Mouse (Mus musculus) hindbrain, embryonic 14.5 days (tissue): ENCODE results near the gene Hoxa3. TPM values are rescaled to one million over a fixed set of nuclear protein-coding genes. Genes with fewer than 3 reads are reported as not detected.

Source experiments
- ATAC-seq: fragments of 200-750 bp; cut with Nextera tagmentation; 2 replicates; pipeline ENCODE4 v1.8.0; 2017; ENCODE audit warnings: moderate number of reproducible peaks, mild to moderate bottlenecking, moderate TSS enrichment, moderate library complexity; ENCODE audit not compliant: low FRiP score
- DNase-seq: peaks from one replicate; pipeline ENCODE4 v3.0.0-alpha.2; 2015; ENCODE audit warnings: low spot score
- H3K27ac ChIP-seq: fragments of 300-500 bp; sonication (generic); 2 replicates; pipeline ENCODE4 v1.5.1; 2014; ENCODE audit warnings: mild to moderate bottlenecking, moderate library complexity
- H3K27me3 ChIP-seq: fragments of 300-500 bp; sonication (generic); 2 replicates; pipeline ENCODE4 v1.6.1; 2014; ENCODE audit warnings: mild to moderate bottlenecking, low read length, mixed read lengths; ENCODE audit not compliant: control insufficient read depth, insufficient read depth
- H3K36me3 ChIP-seq: fragments of 300-500 bp; sonication (generic); replicated peaks from 2 replicates; pipeline ENCODE4 v1.6.1; 2014; ENCODE audit not compliant: control insufficient read depth, insufficient read depth
- H3K4me1 ChIP-seq: fragments of 300-500 bp; sonication (generic); replicated peaks from 2 replicates; pipeline ENCODE4 v1.6.1; 2014; ENCODE audit warnings: antibody characterized with exemption, low read length, mixed read lengths; ENCODE audit not compliant: control insufficient read depth, insufficient read depth
- H3K4me2 ChIP-seq: fragments of 300-500 bp; sonication (generic); replicated peaks from 2 replicates; pipeline ENCODE4 v1.6.1; 2014; ENCODE audit warnings: mild to moderate bottlenecking, moderate library complexity
- H3K4me3 ChIP-seq: fragments of 300-500 bp; sonication (generic); replicated peaks from 2 replicates; pipeline ENCODE4 v1.5.1; 2014; ENCODE audit warnings: mild to moderate bottlenecking, low read length
- H3K9ac ChIP-seq: fragments of 300-500 bp; sonication (generic); 2 replicates; pipeline ENCODE4 v1.6.1; 2014
- H3K9me3 ChIP-seq: fragments of 300-500 bp; sonication (generic); 2 replicates; pipeline ENCODE4 v1.6.1; 2016; ENCODE audit warnings: low read length; ENCODE audit not compliant: control insufficient read depth
- WGBS: fragments of 180-500 bp; shearing (Covaris S2); extraction: QIAGEN DNeasy Blood & Tissue Kit; methylation state at CpG from one replicate; pipeline ENCODE4 v1.1.7; 2014; 5-methylcytosine and 5-hydroxymethylcytosine counted together
- polyA plus RNA-seq: library from polyadenylated mRNA; unstranded; fragments of >200 nt; fragmentation: Nextera tagmentation; extraction: Ambion mirVana; gene quantifications from 2 replicates; pipeline ENCODE4 v1.2.1, GENCODE M21; 2014

Hoxa3 gene
- polyA plus RNA-seq, 1 experiment from 2014 or later: 24.9 TPM

- H3K27me3 ChIP-seq: peaks cover 100% of the 10 kb centered on the region
- 0 out of 2 replicates have a peak, but pooled peaks cover 4% of the 10 kb centered on the region for H3K4me1 ChIP-seq
- H3K4me2 ChIP-seq: peak within 1 kb of the TSS; percentile 63
- ATAC-seq (peak; percentile 67), DNase-seq (peak; percentile 92)
- no peaks in the 10 kb centered on the region for H3K36me3 ChIP-seq
- H3K9me3 ChIP-seq: no peaks in the 10 kb centered on the region
- peak within 1 kb of the TSS; percentile 32 for H3K9ac ChIP-seq
- H3K4me3 ChIP-seq: peak within 1 kb of the TSS; percentile 37
- H3K27ac ChIP-seq: no peak within 1 kb of the TSS
- 1% methylated on average over 46 of the region's 46 CpGs for WGBS
Measured at GRCm38 (mm10) chr6:52221337-52221992, 8.3 kb upstream of the Hoxa3 start, which contains the start of gene Hoxa7. Gene Hoxa7 (minus strand): TSS chr6:52221854.

- Histone ChIP-seq H3K27me3 (peaks cover 100% of the 10 kb centered on the region), H3K9ac (no peak overlapping the region), H3K4me3 (peak overlapping the region; percentile 37), H3K27ac (no peak overlapping the region), H3K36me3 (no peaks in the 10 kb centered on the region), H3K4me1 (0 out of 2 replicates have a peak, but pooled peaks cover 4% of the 10 kb centered on the region), H3K9me3 (no peaks in the 10 kb centered on the region), H3K4me2 (peak overlapping the region; percentile 63)
- WGBS: 4% methylated on average over 12 of the region's 12 CpGs
- DNase-seq: no peak
- ATAC-seq: no peak
Measured at GRCm38 (mm10) chr6:52220865-52221310, 7.8 kb upstream of the Hoxa3 start.

- H3K4me2 ChIP-seq: no peak overlapping the region
- H3K4me1 ChIP-seq: 0 out of 2 replicates have a peak, but pooled peaks cover 4% of the 10 kb centered on the region
- H3K4me3 ChIP-seq: no peak overlapping the region
- DNase-seq: no peak
- no peak overlapping the region for H3K27ac ChIP-seq
- ATAC-seq: no peak
- 15% methylated on average over 32 of the region's 32 CpGs for WGBS
- H3K36me3 ChIP-seq: no peaks in the 10 kb centered on the region
- H3K9me3 ChIP-seq: no peaks in the 10 kb centered on the region
- H3K9ac ChIP-seq: no peak overlapping the region
- H3K27me3 ChIP-seq: peaks cover 100% of the 10 kb centered on the region
Measured at GRCm38 (mm10) chr6:52220003-52220864, 7.1 kb upstream of the Hoxa3 start.

GRCm38 (mm10) chr6:52219234-52219942 is 6.3 kb upstream of the Hoxa3 start:
- no peaks in the 10 kb centered on the region for H3K9me3 ChIP-seq
- H3K27ac ChIP-seq: no peak overlapping the region
- no peak overlapping the region for H3K4me2 ChIP-seq
- 0 out of 2 replicates have a peak, but pooled peaks cover 4% of the 10 kb centered on the region for H3K4me1 ChIP-seq
- H3K4me3 ChIP-seq: no peak overlapping the region
- H3K36me3 ChIP-seq: no peaks in the 10 kb centered on the region
- no peak overlapping the region for H3K9ac ChIP-seq
- 22% methylated on average over 9 of the region's 9 CpGs for WGBS
- peaks cover 100% of the 10 kb centered on the region for H3K27me3 ChIP-seq
- ATAC-seq (no peak), DNase-seq (no peak)

- Histone ChIP-seq H3K27me3 (peaks cover 100% of the 10 kb centered on the region), H3K4me2 (no peak overlapping the region), H3K27ac (no peak overlapping the region), H3K9ac (no peak overlapping the region), H3K9me3 (no peaks in the 10 kb centered on the region), H3K4me1 (0 out of 2 replicates have a peak, but pooled peaks cover 4% of the 10 kb centered on the region), H3K36me3 (no peaks in the 10 kb centered on the region), H3K4me3 (no peak overlapping the region)
- WGBS: 7% methylated on average over 14 of the region's 14 CpGs
- ATAC-seq (no peak), DNase-seq (no peak)
Measured at GRCm38 (mm10) chr6:52218643-52219215, 5.6 kb upstream of the Hoxa3 start.

GRCm38 (mm10) chr6:52217895-52218642 is 4.9 kb upstream of the Hoxa3 start:
- Histone ChIP-seq H3K9me3 (no peaks in the 10 kb centered on the region), H3K4me1 (0 out of 2 replicates have a peak, but pooled peaks cover 4% of the 10 kb centered on the region), H3K9ac (no peak overlapping the region), H3K4me2 (peak overlapping the region; percentile 33; the same call in 1 of the 2 replicates), H3K4me3 (peak overlapping the region; percentile 22; the same call in 1 of the 2 replicates), H3K27ac (no peak overlapping the region), H3K27me3 (peaks cover 100% of the 10 kb centered on the region), H3K36me3 (no peaks in the 10 kb centered on the region)
- ATAC-seq: no peak
- no peak for DNase-seq
- WGBS: 5% methylated on average over 23 of the region's 23 CpGs

- WGBS: under 1% methylated on average over 25 of the region's 25 CpGs
- H3K36me3 ChIP-seq: no peaks in the 10 kb centered on the region
- H3K9me3 ChIP-seq: no peaks in the 10 kb centered on the region
- peak overlapping the region; percentile 22 for H3K4me3 ChIP-seq
- H3K9ac ChIP-seq: no peak overlapping the region
- H3K4me1 ChIP-seq: 0 out of 2 replicates have a peak, but pooled peaks cover 4% of the 10 kb centered on the region
- H3K27me3 ChIP-seq: peaks cover 100% of the 10 kb centered on the region
- DNase-seq (no peak), ATAC-seq (no peak)
- no peak overlapping the region for H3K27ac ChIP-seq
- H3K4me2 ChIP-seq: peak overlapping the region; percentile 33
Measured at GRCm38 (mm10) chr6:52217459-52217768, 4.3 kb upstream of the Hoxa3 start.

- 0 out of 2 replicates have a peak, but pooled peaks cover 4% of the 10 kb centered on the region for H3K4me1 ChIP-seq
- DNase-seq: no peak
- H3K4me3 ChIP-seq: peak overlapping the region; percentile 22
- 2% methylated on average over 60 of the region's 60 CpGs for WGBS
- H3K27me3 ChIP-seq: peaks cover 100% of the 10 kb centered on the region
- H3K36me3 ChIP-seq: no peaks in the 10 kb centered on the region
- H3K27ac ChIP-seq: no peak overlapping the region
- H3K9me3 ChIP-seq: no peaks in the 10 kb centered on the region
- H3K4me2 ChIP-seq: peak overlapping the region; percentile 33
- H3K9ac ChIP-seq: no peak overlapping the region
- no peak for ATAC-seq
Measured at GRCm38 (mm10) chr6:52216691-52217458, 3.7 kb upstream of the Hoxa3 start.
